Mouse (Mus musculus): ENCODE data around the gene Fancc.
"Not testable (repeated sequence)": the region's sequence is repeated elsewhere in the genome, so short reads cannot be mapped to it uniquely, and the experiment has no call there.

Fancc gene

GRCm38 (mm10) chr13:63353312-63353711 lies 143.8 kb downstream of the Fancc start:
- not testable (repeated sequence) for DNase-seq (ENCODE audit: low spot score in 2 of 2)

GRCm38 (mm10) chr13:63350076-63350475 lies 147.0 kb downstream of the Fancc start:
- no peak for DNase-seq (ENCODE audit: low spot score in 2 of 2)

- DNase-seq (ENCODE audit: low spot score in 2 of 2), result no peak
Observed at GRCm38 (mm10) chr13:63347639-63348038, 149.4 kb downstream of the Fancc start.

- DNase-seq (ENCODE audit: low spot score in 2 of 2), result no peak
Observed at GRCm38 (mm10) chr13:63345476-63346225, 151.4 kb downstream of the Fancc start.

GRCm38 (mm10) chr13:63344481-63344880 lies 152.6 kb downstream of the Fancc start:
- no peak for DNase-seq (ENCODE audit: low spot score in 2 of 2)

GRCm38 (mm10) chr13:63342781-63343180 lies 154.3 kb downstream of the Fancc start:
- DNase-seq (ENCODE audit: low spot score in 2 of 2), result no peak

- no peak for DNase-seq (ENCODE audit: low spot score in 2 of 2)
Observed at GRCm38 (mm10) chr13:63339946-63340345, 157.1 kb downstream of the Fancc start.

- no peak for DNase-seq (ENCODE audit: low spot score in 2 of 2)
Observed at GRCm38 (mm10) chr13:63337239-63337960, 159.7 kb downstream of the Fancc start.

- peak in 1 of 2 experiments; percentile 53 for DNase-seq (ENCODE audit: low spot score in 2 of 2)
Observed at GRCm38 (mm10) chr13:63336335-63336734, 160.7 kb downstream of the Fancc start.

GRCm38 (mm10) chr13:63335421-63336134 lies 161.5 kb downstream of the Fancc start:
- DNase-seq (ENCODE audit: low spot score in 2 of 2), result peak; percentile 44 to 50

GRCm38 (mm10) chr13:63332576-63333300 lies 164.3 kb downstream of the Fancc start:
- peak; percentile 64 to 73 for DNase-seq (ENCODE audit: low spot score in 2 of 2)

GRCm38 (mm10) chr13:63331379-63331778 lies 165.7 kb downstream of the Fancc start:
- peak; percentile 84 to 85 for DNase-seq (ENCODE audit: low spot score in 2 of 2)

GRCm38 (mm10) chr13:63330236-63330860 lies 166.7 kb downstream of the Fancc start:
- peak; percentile 69 to 80 for DNase-seq (ENCODE audit: low spot score in 2 of 2)

- no peak for DNase-seq (ENCODE audit: low spot score in 2 of 2)
Observed at GRCm38 (mm10) chr13:63326015-63326414, 171.1 kb downstream of the Fancc start.

- no peak for DNase-seq (ENCODE audit: low spot score in 2 of 2)
Observed at GRCm38 (mm10) chr13:63324978-63325848, 171.9 kb downstream of the Fancc start.

- DNase-seq (ENCODE audit: low spot score in 2 of 2), result no peak
Observed at GRCm38 (mm10) chr13:63324311-63324710, 172.8 kb downstream of the Fancc start.

GRCm38 (mm10) chr13:63323286-63324075 lies 173.6 kb downstream of the Fancc start:
- DNase-seq (ENCODE audit: low spot score in 2 of 2), result peak in 1 of 2 experiments; percentile 40

GRCm38 (mm10) chr13:63322756-63323155 lies 174.3 kb downstream of the Fancc start:
- no peak for DNase-seq (ENCODE audit: low spot score in 2 of 2)

- DNase-seq (ENCODE audit: low spot score in 2 of 2), result no peak
Observed at GRCm38 (mm10) chr13:63321689-63322088, 175.4 kb downstream of the Fancc start.
